Mouse (Mus musculus) myocyte (in vitro differentiated cells): ENCODE measurements around the gene Drd1.

Experiments used
- CEBPB ChIP-seq: IDR thresholded peaks from 2 replicates; pipeline ENCODE4 v1.6.1; 2011; ENCODE audit warnings: mild to moderate bottlenecking, moderate library complexity; ENCODE audit not compliant: poor library complexity, insufficient read depth, severe bottlenecking
- E2F4 ChIP-seq: IDR thresholded peaks from one replicate; pipeline ENCODE4 v1.6.1; 2011; ENCODE audit warnings: mild to moderate bottlenecking, control low read depth, moderate library complexity; ENCODE audit not compliant: insufficient read depth
- MYOG ChIP-seq, 3 experiments: IDR thresholded peaks; one replicate each; pipeline ENCODE4 v1.6.1; 2011; ENCODE audit warnings: control low read depth in 2 of 3, low read depth in 2 of 3, mild to moderate bottlenecking in 2 of 3; ENCODE audit not compliant: insufficient read length in 2 of 3, control insufficient read depth in 1 of 3, insufficient read depth in 1 of 3
- POLR2A ChIP-seq: IDR thresholded peaks from one replicate; pipeline ENCODE4 v1.6.1; 2011; ENCODE audit warnings: low read depth, mild to moderate bottlenecking, control low read depth, moderate library complexity; ENCODE audit not compliant: insufficient read length

DNA sequence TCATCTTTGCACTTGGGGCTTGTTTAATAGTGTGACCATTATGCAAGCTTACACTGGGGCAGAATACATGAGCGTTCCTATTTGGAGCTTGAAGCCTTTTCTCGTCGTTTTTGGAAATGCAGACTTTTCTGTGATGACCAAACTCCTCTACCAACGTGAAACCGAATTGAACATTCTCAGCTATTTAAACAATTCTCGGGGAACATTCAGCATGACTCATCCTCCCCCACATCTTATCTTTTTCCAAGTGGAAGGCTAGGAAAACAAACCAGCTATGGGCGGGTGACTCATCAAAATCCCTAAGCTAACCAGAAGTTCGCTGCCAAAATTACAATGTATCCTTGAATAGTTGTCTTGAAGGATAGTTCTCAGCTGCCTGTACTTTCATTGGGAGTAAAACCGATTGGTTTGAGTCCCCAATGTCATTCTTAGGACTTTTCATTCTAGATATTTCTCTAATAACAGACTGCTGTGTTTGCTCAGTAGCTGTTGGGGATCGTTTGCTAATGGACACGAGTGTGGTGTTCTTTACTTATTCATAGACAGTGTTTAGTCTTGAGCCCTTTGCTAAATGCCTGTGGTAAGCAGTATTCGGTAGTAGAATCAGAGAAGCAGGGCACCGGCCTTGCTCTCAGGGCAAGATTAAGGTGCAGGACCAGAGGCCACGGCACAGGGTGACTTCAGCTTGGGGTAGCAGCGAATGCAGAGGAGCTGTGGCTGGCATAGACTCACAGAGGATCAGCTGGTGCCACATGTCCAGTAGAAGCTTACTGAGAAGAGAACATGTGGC is 45.7 kb upstream of the Drd1 start:
- TF ChIP-seq POLR2A: no peak
- TF ChIP-seq MYOG (IDR thresholded peaks at IDR 0.05; ENCODE audit: control insufficient read depth in 1 of 3, insufficient read depth in 1 of 3, insufficient read length in 2 of 3, low read depth in 2 of 3): no peak
- TF ChIP-seq CEBPB: no peak
- no peak for TF ChIP-seq E2F4
